In the genomic region with DNA sequence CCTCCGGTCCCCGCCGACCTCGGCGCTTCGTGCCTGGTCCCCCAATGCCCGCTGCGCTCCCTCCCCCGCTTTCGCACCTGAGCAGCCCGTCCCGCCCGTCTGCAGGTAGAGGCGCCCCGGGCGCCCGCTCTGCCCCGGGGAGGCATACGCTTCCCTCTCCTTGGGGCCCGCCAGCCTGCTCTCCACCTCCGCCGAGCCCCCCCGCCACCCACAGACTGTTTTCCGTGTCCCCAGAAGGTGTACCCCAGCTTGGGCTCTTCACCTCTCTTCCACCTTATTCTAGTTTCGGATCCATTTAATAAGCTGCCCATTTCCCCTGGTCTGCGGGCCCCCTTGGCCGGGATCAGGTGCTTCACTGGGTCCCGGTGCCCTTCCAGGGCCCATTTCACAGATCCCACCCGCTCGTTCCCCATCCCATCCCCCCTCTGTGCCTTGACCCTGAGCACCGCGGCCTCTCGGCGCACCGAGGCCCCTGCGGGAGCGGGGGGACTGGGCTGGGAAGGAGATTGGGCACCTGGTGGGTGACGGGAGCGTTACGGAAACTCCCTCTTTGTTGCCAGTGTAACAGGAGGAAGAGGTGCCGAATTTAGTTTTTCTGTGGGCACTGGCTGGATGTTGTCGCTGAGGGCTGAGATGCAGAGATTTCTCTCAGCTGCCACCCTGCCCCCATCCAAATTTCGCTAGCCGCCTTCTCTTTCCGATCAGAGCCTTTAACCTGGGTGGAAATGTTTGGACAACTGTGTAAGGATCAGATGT, we compare ENCODE assay signal across 8 mouse cellular contexts. TPM values are rescaled to one million over a fixed set of nuclear protein-coding genes. Genes with fewer than 3 reads are reported as not detected.
DNase-seq lines count a peak whose midpoint lies in the region; ATAC-seq lines count a peak whose summit lies in the region.

No protein-coding gene starts in this region.

- peaks cover 28% of the 10 kb centered on the region for H3K36me3 ChIP-seq in megakaryocyte, embryonic 14.5 days (replicated peaks; ENCODE audit: low read length)
- no peaks in the 10 kb centered on the region for H3K36me3 ChIP-seq in limb, embryonic 12.5 days
- H3K36me3 ChIP-seq in midbrain, embryonic 15.5 days (replicated peaks): no peaks in the 10 kb centered on the region
- H3K36me3 ChIP-seq in splenic B cell, adult 2 months (ENCODE audit: control insufficient read depth, insufficient read depth, low read length, poor library complexity, severe bottlenecking): no peaks in the 10 kb centered on the region

- ATAC-seq in megakaryocyte, adult 5-6 weeks (ENCODE audit: poor library complexity, severe bottlenecking): no peak; the same call in 1 of the 2 replicates
- peak; percentile 43 for ATAC-seq in granulocyte monocyte progenitor cell, adult 5-6 weeks (replicated peaks; ENCODE audit: poor library complexity, severe bottlenecking)
- ATAC-seq in limb, embryonic 12.5 days (ENCODE audit: insufficient number of reproducible peaks, insufficient read depth, low FRiP score, low TSS enrichment, low read depth): peak; percentile 6; the same call in 1 of the 2 replicates
- ATAC-seq in midbrain, embryonic 15.5 days (replicated peaks): peak; percentile 15

- no peaks in the 10 kb centered on the region for H3K27me3 ChIP-seq in megakaryocyte, embryonic 14.5 days (replicated peaks)
- H3K27me3 ChIP-seq in limb, embryonic 12.5 days: no peaks in the 10 kb centered on the region
- no peaks in the 10 kb centered on the region for H3K27me3 ChIP-seq in midbrain, embryonic 15.5 days (replicated peaks)
- H3K27me3 ChIP-seq in splenic B cell, adult 2 months (ENCODE audit: control insufficient read depth, insufficient read depth, low read length, poor library complexity, severe bottlenecking): no peaks in the 10 kb centered on the region

- H3K4me3 ChIP-seq in megakaryocyte, embryonic 14.5 days (replicated peaks): peak overlapping the region; percentile 98
- H3K4me3 ChIP-seq in limb, embryonic 12.5 days (replicated peaks): peak overlapping the region; percentile 81
- H3K4me3 ChIP-seq in midbrain, embryonic 15.5 days: peak overlapping the region; percentile 80

- no peaks in the 10 kb centered on the region for H3K9me3 ChIP-seq in megakaryocyte, embryonic 14.5 days
- H3K9me3 ChIP-seq in limb, embryonic 12.5 days: no peaks in the 10 kb centered on the region
- no peaks in the 10 kb centered on the region for H3K9me3 ChIP-seq in midbrain, embryonic 15.5 days

- peaks cover 74% of the 10 kb centered on the region for H3K4me1 ChIP-seq in megakaryocyte, embryonic 14.5 days
- peaks cover 57% of the 10 kb centered on the region for H3K4me1 ChIP-seq in limb, embryonic 12.5 days (replicated peaks)
- H3K4me1 ChIP-seq in midbrain, embryonic 15.5 days: peaks cover 22% of the 10 kb centered on the region

- peak overlapping the region; percentile 82 for H3K27ac ChIP-seq in limb, embryonic 12.5 days
- H3K27ac ChIP-seq in midbrain, embryonic 15.5 days: peak overlapping the region; percentile 84

- peak overlapping the region; percentile 98 for H3K4me2 ChIP-seq in limb, embryonic 12.5 days
- H3K4me2 ChIP-seq in midbrain, embryonic 15.5 days: peak overlapping the region; percentile 80

- under 1% methylated on average over 45 of the region's 45 CpGs for WGBS in limb, embryonic 12.5 days
- WGBS in midbrain, embryonic 15.5 days: under 1% methylated on average over 42 of the region's 45 CpGs

- H3K9ac ChIP-seq in limb, embryonic 12.5 days (replicated peaks): peak overlapping the region; percentile 80
- peak overlapping the region; percentile 67 for H3K9ac ChIP-seq in midbrain, embryonic 15.5 days

- peak; percentile 53 for DNase-seq in embryo, embryonic 10 days (ENCODE audit: low spot score)
- peak; percentile 30 for DNase-seq in kidney, adult 11 months
- DNase-seq in splenic B cell, adult 2 months (ENCODE audit: low read depth, low spot score): peak; percentile 46

RNA-seq across cellular contexts. Expression of a gene that starts 0.8 kb away (rescaled TPM):
- polyA plus RNA-seq in megakaryocyte, embryonic 14.5 days (2012; ENCODE audit: insufficient read depth, low replicate concordance): 6.2 and 11.1 TPM in 2 replicates
- total RNA-seq in megakaryocyte, adult 5-6 weeks (2015): 11.8 and 12.4 TPM in 2 replicates
- 9.1 and 10.1 TPM in 2 replicates for total RNA-seq in megakaryocyte, adult 5-6 weeks (2017)
- total RNA-seq in granulocyte monocyte progenitor cell, adult 5-6 weeks (2014; fragmentation: Nextera tagmentation): 2.2 and 4.3 TPM in 2 replicates
- total RNA-seq in granulocyte monocyte progenitor cell, adult 5-6 weeks (2017): 1.9 and 2.0 TPM in 2 replicates
- 34.5 and 38.1 TPM in 2 replicates for polyA plus RNA-seq in limb, embryonic 12.5 days (2016; fragmentation: Nextera tagmentation; extraction: Ambion mirVana)
- 9.6 and 10.6 TPM in 2 replicates for polyA plus RNA-seq in midbrain, embryonic 15.5 days (2015; fragmentation: Nextera tagmentation; extraction: Ambion mirVana)
